Mouse (Mus musculus): ENCODE measurements at regions not wholly inside any gene's neighbourhood (a gene's known extent, or its start where the extent isn't known, plus 50 kb on each side); places are given as distances from the start of the nearest gene placed in this dataset.

DNA sequence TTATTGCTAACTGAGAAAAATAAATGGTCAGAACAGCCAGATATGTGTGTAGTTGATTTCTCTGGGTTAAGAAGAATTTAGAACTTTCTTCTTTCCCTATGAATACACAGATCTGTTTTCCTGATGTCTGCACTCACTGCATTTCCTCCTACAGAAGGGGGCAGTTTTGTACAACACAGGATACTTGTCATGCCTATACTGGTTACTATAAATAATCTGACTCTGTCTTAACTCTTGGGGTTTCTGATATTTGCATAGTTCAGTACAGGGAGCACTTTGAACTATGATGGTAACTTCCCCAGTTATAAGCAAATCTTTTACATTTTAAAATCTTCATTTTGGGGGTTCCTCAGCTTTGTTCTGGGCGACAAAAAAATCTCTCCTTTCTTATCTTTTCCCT, 198.7 kb upstream of the Myo3a start:
- TF ChIP-seq POLR2A (IDR thresholded peaks at IDR 0.05; ENCODE audit: borderline replicate concordance, low read depth, low read length) (no peak), CTCF (IDR thresholded peaks at IDR 0.05; ENCODE audit: low read depth, low read length) (no peak)

Measured in bone marrow macrophage, adult 2 months (primary cell).